Mouse (Mus musculus): ENCODE measurements at regions not wholly inside any gene's neighbourhood (a gene's known extent, or its start where the extent isn't known, plus 50 kb on each side); places are given as distances from the start of the nearest gene placed in this dataset.

- no peak for TF ChIP-seq CTCF (IDR thresholded peaks at IDR 0.05; ENCODE audit: low read depth, low read length)
- TF ChIP-seq POLR2A (IDR thresholded peaks at IDR 0.05; ENCODE audit: insufficient read depth, low read length) = no peak
- TF ChIP-seq EP300 (IDR thresholded peaks at IDR 0.05; ENCODE audit: insufficient read depth, low read depth, low read length) = no peak
These were observed 468.6 kb upstream of the Trpc7 start for GRCm38 (mm10) chr13:57364396-57364795.
